Mouse (Mus musculus) hindbrain, embryonic 12.5 days (tissue): ENCODE data around the gene Kdr. TPM values are rescaled to one million over a fixed set of nuclear protein-coding genes. Genes with fewer than 3 reads are reported as not detected.

ENCODE experiments used
- ATAC-seq: fragments of 200-750 bp; cut with Nextera tagmentation; 2 replicates; pipeline ENCODE4 v1.8.0; 2017; ENCODE audit warnings: moderate TSS enrichment; ENCODE audit not compliant: low FRiP score
- H3K27ac ChIP-seq: fragments of 300-500 bp; sonication (generic); 2 replicates; pipeline ENCODE4 v1.5.1; 2016; ENCODE audit warnings: mild to moderate bottlenecking
- H3K27me3 ChIP-seq: fragments of 300-500 bp; sonication (generic); 2 replicates; pipeline ENCODE4 v1.6.1; 2016; ENCODE audit warnings: mild to moderate bottlenecking
- H3K36me3 ChIP-seq: fragments of 300-500 bp; sonication (generic); 2 replicates; pipeline ENCODE4 v1.6.1; 2016; ENCODE audit warnings: mild to moderate bottlenecking
- H3K4me1 ChIP-seq: fragments of 300-500 bp; sonication (generic); 2 replicates; pipeline ENCODE4 v1.6.1; 2016
- H3K4me2 ChIP-seq: fragments of 300-500 bp; sonication (generic); replicated peaks from 2 replicates; pipeline ENCODE4 v1.6.1; 2016; ENCODE audit warnings: mild to moderate bottlenecking
- H3K4me3 ChIP-seq: fragments of 300-500 bp; sonication (generic); 2 replicates; pipeline ENCODE4 v1.5.1; 2016; ENCODE audit warnings: mild to moderate bottlenecking
- H3K9ac ChIP-seq: fragments of 300-500 bp; sonication (generic); 2 replicates; pipeline ENCODE4 v1.6.1; 2016; ENCODE audit warnings: mild to moderate bottlenecking, moderate library complexity
- H3K9me3 ChIP-seq: fragments of 300-500 bp; sonication (generic); replicated peaks from 2 replicates; pipeline ENCODE4 v1.6.1; 2016; ENCODE audit warnings: mild to moderate bottlenecking
- WGBS: fragments of 180-500 bp; shearing (Covaris S2); methylation state at CpG from one replicate; pipeline ENCODE4 v1.1.7; 2016; 5-methylcytosine and 5-hydroxymethylcytosine counted together
- polyA plus RNA-seq: library from polyadenylated mRNA; unstranded; fragments of >200 nt; fragmentation: Nextera tagmentation; extraction: Ambion mirVana; gene quantifications from 2 replicates; pipeline ENCODE4 v1.2.1, GENCODE M21; 2016

The Kdr gene
- polyA plus RNA-seq, 1 experiment from 2014 or later = 31.4 TPM

- WGBS = 77% methylated on average over 3 of the region's 3 CpGs
Observed at GRCm38 (mm10) chr5:75954218-75954617, 24.0 kb downstream of the Kdr start.

GRCm38 (mm10) chr5:75952131-75952795 lies 26.0 kb downstream of the Kdr start:
- no peaks in the 10 kb centered on the region for H3K36me3 ChIP-seq
- no peak for ATAC-seq
- peaks cover 3% of the 10 kb centered on the region; the same call in 1 of the 2 replicates for H3K27me3 ChIP-seq
- no peaks in the 10 kb centered on the region for H3K9me3 ChIP-seq
- H3K4me2 ChIP-seq = no peak overlapping the region
- no peaks in the 10 kb centered on the region for H3K4me1 ChIP-seq
- 42% methylated on average over 8 of the region's 8 CpGs for WGBS
- no peak overlapping the region for H3K9ac ChIP-seq
- H3K4me3 ChIP-seq = no peak overlapping the region
- H3K27ac ChIP-seq = no peak overlapping the region

More at GRCm38 (mm10) chr5:75954218-75954617, 24.0 kb downstream of the Kdr start:
- Histone ChIP-seq H3K27me3 (peaks cover 3% of the 10 kb centered on the region; the same call in 1 of the 2 replicates), H3K36me3 (no peaks in the 10 kb centered on the region), H3K4me3 (no peak overlapping the region), H3K4me2 (no peak overlapping the region), H3K4me1 (no peaks in the 10 kb centered on the region), H3K9ac (no peak overlapping the region), H3K27ac (no peak overlapping the region), H3K9me3 (no peaks in the 10 kb centered on the region)
- no peak for ATAC-seq

DNA sequence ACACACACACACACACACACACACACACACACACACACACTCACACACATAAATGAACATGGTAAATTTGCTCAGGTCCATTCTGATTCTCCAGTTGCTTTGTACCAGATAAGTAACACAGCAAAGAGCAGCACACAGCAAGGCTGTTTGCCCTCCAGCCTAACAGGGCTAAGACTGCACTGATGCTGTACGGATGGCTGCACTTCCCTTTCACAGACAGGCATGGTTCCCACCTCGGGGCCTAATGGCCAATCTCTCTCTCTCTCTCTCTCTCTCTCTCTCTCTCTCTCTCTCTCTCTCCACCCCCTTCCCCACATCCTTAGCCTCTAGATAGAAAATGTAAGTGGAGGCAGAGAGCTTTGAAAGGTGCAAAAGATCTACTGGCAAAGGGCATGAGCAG lies 27.4 kb downstream of the Kdr start:
- WGBS = 33% methylated on average over 2 of the region's 2 CpGs
- H3K4me2 ChIP-seq = no peak overlapping the region
- no peak overlapping the region for H3K4me3 ChIP-seq
- no peaks in the 10 kb centered on the region for H3K9me3 ChIP-seq
- H3K27me3 ChIP-seq = peaks cover 3% of the 10 kb centered on the region; the same call in 1 of the 2 replicates
- no peaks in the 10 kb centered on the region for H3K4me1 ChIP-seq
- H3K9ac ChIP-seq = no peak overlapping the region
- H3K27ac ChIP-seq = no peak overlapping the region
- no peak; the same call in 1 of the 2 replicates for ATAC-seq
- H3K36me3 ChIP-seq = no peaks in the 10 kb centered on the region

- Histone ChIP-seq H3K9me3 (no peaks in the 10 kb centered on the region), H3K27me3 (peaks cover 3% of the 10 kb centered on the region; the same call in 1 of the 2 replicates), H3K9ac (no peak overlapping the region), H3K27ac (no peak overlapping the region), H3K4me1 (no peaks in the 10 kb centered on the region), H3K4me2 (no peak overlapping the region), H3K36me3 (no peaks in the 10 kb centered on the region), H3K4me3 (no peak overlapping the region)
- 77% methylated on average over 4 of the region's 4 CpGs for WGBS
- no peak for ATAC-seq
Observed at GRCm38 (mm10) chr5:75945394-75945793, 32.9 kb downstream of the Kdr start.

DNA sequence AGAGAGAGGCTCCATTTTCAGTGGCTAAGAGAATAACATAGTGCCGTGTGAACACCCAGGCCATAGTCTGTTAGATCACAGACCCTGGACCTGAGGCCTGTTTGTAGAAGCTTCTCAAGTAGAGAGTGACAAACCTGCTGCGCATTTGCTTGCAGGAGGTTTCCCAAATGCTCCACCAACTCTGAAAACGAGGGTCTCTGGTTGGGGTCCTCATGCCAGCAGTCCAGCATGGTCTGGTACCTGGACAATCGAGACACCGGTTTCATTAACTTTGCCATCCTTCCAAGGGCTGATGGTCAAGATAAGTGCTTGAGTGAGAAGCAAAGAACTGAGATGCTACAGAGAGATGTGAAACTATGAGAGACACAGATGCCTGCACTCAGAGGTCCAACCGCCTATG lies 35.0 kb downstream of the Kdr start:
- Histone ChIP-seq H3K4me1 (no peaks in the 10 kb centered on the region), H3K27me3 (no peaks in the 10 kb centered on the region), H3K9ac (no peak overlapping the region), H3K4me3 (no peak overlapping the region), H3K9me3 (no peaks in the 10 kb centered on the region), H3K36me3 (no peaks in the 10 kb centered on the region), H3K27ac (no peak overlapping the region), H3K4me2 (no peak overlapping the region)
- ATAC-seq = no peak
- WGBS = 91% methylated on average over 6 of the region's 6 CpGs

DNA sequence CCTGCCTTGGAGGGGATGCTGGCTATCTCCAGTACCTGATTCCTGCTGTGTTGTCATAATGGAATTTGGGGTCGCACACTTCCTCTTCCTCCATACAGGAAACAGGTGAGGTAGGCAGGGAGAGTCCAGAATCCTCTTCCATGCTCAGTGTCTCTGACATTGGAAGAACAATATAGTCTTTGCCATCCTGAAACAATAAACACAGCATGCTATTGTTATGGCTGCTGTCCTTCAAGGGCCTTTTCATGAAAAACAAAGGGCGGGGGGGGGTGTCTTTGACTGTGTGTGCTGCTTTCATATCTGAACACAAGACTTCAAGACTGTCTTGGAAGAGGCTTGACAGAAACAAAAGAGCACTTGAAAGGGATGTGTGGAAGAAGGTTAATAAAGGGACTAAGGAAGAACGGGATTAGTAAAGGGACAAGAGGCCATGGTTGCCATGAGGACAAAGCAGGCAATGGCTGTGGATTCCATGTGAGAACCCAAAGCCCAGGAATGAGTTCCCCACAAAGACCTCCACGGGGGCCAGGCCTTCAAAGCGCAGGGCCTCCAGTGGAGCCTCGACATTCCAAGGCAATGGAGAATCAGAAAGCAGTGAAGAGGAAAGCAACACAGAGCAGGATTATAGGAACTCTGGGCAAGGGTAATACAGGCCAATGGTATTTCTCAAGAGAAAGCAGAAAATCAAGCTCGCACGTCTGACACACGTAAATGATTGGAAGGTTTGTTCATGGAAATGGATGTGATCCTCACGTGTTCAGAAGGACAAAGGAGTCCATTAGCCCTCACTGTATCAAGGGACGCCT lies 36.3 kb downstream of the Kdr start:
- 45% methylated on average over 11 of the region's 11 CpGs for WGBS
- H3K4me1 ChIP-seq = no peaks in the 10 kb centered on the region
- H3K27me3 ChIP-seq = no peaks in the 10 kb centered on the region
- H3K36me3 ChIP-seq = no peaks in the 10 kb centered on the region
- H3K9ac ChIP-seq = no peak overlapping the region
- H3K9me3 ChIP-seq = no peaks in the 10 kb centered on the region
- ATAC-seq = no peak
- H3K4me2 ChIP-seq = no peak overlapping the region
- no peak overlapping the region for H3K27ac ChIP-seq
- H3K4me3 ChIP-seq = no peak overlapping the region

GRCm38 (mm10) chr5:75939144-75939732 lies 39.0 kb downstream of the Kdr start:
- H3K4me1 ChIP-seq = no peaks in the 10 kb centered on the region
- no peak overlapping the region for H3K4me2 ChIP-seq
- H3K27ac ChIP-seq = no peak overlapping the region
- H3K9me3 ChIP-seq = no peaks in the 10 kb centered on the region
- no peaks in the 10 kb centered on the region for H3K36me3 ChIP-seq
- no peak overlapping the region for H3K4me3 ChIP-seq
- ATAC-seq = no peak
- H3K9ac ChIP-seq = no peak overlapping the region
- H3K27me3 ChIP-seq = no peaks in the 10 kb centered on the region
- 60% methylated on average over 8 of the region's 8 CpGs for WGBS

DNA sequence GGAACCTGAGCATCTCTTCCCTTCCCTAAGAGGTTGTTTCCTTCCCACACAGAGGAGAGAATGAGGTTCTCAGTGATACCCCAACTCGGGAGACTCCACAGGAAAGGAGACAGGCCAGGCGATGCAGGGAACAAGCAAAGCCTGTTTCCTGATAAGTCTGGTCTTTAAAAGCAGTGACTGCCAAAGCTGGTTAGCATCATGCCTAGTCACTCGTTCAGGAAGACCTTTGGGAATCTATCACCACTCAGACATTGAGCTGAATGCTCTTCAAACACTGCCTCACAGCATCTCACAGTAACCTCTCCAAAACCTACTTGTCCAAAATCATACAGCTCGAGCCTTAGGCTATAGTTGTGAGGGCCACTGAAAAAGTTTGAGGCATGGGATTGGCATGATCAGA lies 40.2 kb downstream of the Kdr start:
- 71% methylated on average over 4 of the region's 4 CpGs for WGBS
- Histone ChIP-seq H3K36me3 (no peaks in the 10 kb centered on the region), H3K27ac (no peak overlapping the region), H3K9me3 (no peaks in the 10 kb centered on the region), H3K4me2 (no peak overlapping the region), H3K4me3 (no peak overlapping the region), H3K27me3 (no peaks in the 10 kb centered on the region), H3K4me1 (no peaks in the 10 kb centered on the region), H3K9ac (no peak overlapping the region)
- ATAC-seq = no peak

GRCm38 (mm10) chr5:75936223-75936622 lies 42.0 kb downstream of the Kdr start:
- Histone ChIP-seq H3K9me3 (no peaks in the 10 kb centered on the region), H3K4me2 (no peak overlapping the region), H3K4me1 (no peaks in the 10 kb centered on the region), H3K27ac (no peak overlapping the region), H3K27me3 (no peaks in the 10 kb centered on the region), H3K4me3 (no peak overlapping the region), H3K9ac (no peak overlapping the region), H3K36me3 (no peaks in the 10 kb centered on the region)
- 75% methylated on average over 6 of the region's 6 CpGs for WGBS
- ATAC-seq = no peak

DNA sequence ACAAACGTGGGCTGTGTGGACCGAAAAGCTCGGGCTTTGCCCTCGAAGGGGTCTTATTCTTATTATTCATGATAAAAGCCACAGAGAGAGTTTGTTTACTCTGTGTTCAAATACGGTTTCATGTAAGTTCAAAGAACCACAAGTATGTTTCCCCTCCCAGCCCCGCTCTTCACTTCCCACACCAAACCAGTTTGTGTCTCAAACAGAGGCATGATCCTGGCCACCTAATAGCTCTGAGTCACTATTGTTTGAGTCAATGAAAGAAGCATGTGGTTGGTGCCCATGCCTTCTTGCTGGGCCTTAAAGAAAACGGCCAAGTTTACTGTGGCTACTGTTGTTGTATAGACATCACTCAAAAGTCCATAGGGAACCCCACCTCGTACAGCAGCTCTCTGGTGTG lies 43.0 kb downstream of the Kdr start:
- 88% methylated on average over 8 of the region's 8 CpGs for WGBS
- H3K4me3 ChIP-seq = no peak overlapping the region
- H3K9me3 ChIP-seq = no peaks in the 10 kb centered on the region
- no peaks in the 10 kb centered on the region for H3K27me3 ChIP-seq
- no peak overlapping the region for H3K9ac ChIP-seq
- no peak overlapping the region for H3K27ac ChIP-seq
- H3K36me3 ChIP-seq = no peaks in the 10 kb centered on the region
- H3K4me1 ChIP-seq = no peaks in the 10 kb centered on the region
- no peak for ATAC-seq
- no peak overlapping the region for H3K4me2 ChIP-seq

DNA sequence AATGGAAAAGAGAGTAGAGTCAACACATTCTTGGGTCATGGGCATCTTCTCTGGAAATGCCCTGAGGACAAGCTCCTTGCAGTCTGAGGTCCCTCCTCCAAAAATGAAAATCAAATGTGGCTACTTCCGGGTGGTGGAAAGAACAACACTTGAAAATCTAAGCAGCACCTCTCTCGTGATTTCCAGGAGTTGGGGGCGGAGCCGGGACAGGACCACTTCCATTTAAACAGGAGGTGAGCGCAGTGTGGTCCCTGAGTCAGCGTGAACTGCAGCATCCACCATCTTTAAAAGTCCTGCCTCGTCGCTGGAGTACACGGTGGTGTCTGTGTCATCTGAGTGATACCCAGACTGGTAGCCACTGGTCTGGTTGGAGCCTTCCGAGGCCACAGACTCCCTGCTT lies 44.1 kb downstream of the Kdr start:
- H3K36me3 ChIP-seq = no peaks in the 10 kb centered on the region
- H3K4me2 ChIP-seq = no peak overlapping the region
- no peaks in the 10 kb centered on the region for H3K4me1 ChIP-seq
- no peaks in the 10 kb centered on the region for H3K9me3 ChIP-seq
- H3K27me3 ChIP-seq = no peaks in the 10 kb centered on the region
- no peak overlapping the region for H3K9ac ChIP-seq
- no peak overlapping the region for H3K4me3 ChIP-seq
- no peak overlapping the region for H3K27ac ChIP-seq
- 89% methylated on average over 10 of the region's 10 CpGs for WGBS
- ATAC-seq = no peak

- H3K4me1 ChIP-seq = no peaks in the 10 kb centered on the region
- no peak overlapping the region for H3K4me2 ChIP-seq
- H3K27me3 ChIP-seq = no peaks in the 10 kb centered on the region
- ATAC-seq = no peak
- H3K9ac ChIP-seq = no peak overlapping the region
- no peaks in the 10 kb centered on the region for H3K36me3 ChIP-seq
- no peak overlapping the region for H3K27ac ChIP-seq
- H3K4me3 ChIP-seq = no peak overlapping the region
- H3K9me3 ChIP-seq = no peaks in the 10 kb centered on the region
- 84% methylated on average over 20 of the region's 20 CpGs for WGBS
Observed at GRCm38 (mm10) chr5:75933521-75934044, 44.7 kb downstream of the Kdr start.
